Mouse (Mus musculus) brown adipose tissue, adult 24 weeks (tissue): ENCODE measurements around the gene Rnf123. TPM values are rescaled to one million over a fixed set of nuclear protein-coding genes. Genes with fewer than 3 reads are reported as not detected.

Source experiments
- H3K27ac ChIP-seq: fragments of 200-500 bp; replicated peaks from 2 replicates; pipeline ENCODE4 v1.5.1; 2012; ENCODE audit warnings: low read depth, mild to moderate bottlenecking, low read length
- H3K4me1 ChIP-seq: fragments of 200-500 bp; 2 replicates; pipeline ENCODE4 v1.6.1; 2012; ENCODE audit warnings: low read length, mixed read lengths; ENCODE audit not compliant: control insufficient read depth, insufficient read depth, insufficient read length
- H3K4me3 ChIP-seq: fragments of 200-500 bp; 2 replicates; pipeline ENCODE4 v1.5.1; 2012; ENCODE audit warnings: low read depth, mild to moderate bottlenecking, low read length, moderate library complexity; ENCODE audit not compliant: insufficient read depth
- polyA plus RNA-seq: library from polyadenylated mRNA; stranded (reverse); fragments of >200 nt; gene quantifications from 2 replicates; pipeline ENCODE4 v1.2.4, GENCODE M21; 2012; ENCODE audit not compliant: missing spikeins, insufficient read depth, insufficient read length

Rnf123 gene
- polyA plus RNA-seq, 1 experiment: 40.0 TPM

- Histone ChIP-seq H3K4me3 (no peak overlapping the region), H3K27ac (no peak overlapping the region), H3K4me1 (no peaks in the 10 kb centered on the region; the same call in 1 of the 2 replicates)
Observed at GRCm38 (mm10) chr9:108090611-108091120, 7.5 kb upstream of the Rnf123 start.

DNA sequence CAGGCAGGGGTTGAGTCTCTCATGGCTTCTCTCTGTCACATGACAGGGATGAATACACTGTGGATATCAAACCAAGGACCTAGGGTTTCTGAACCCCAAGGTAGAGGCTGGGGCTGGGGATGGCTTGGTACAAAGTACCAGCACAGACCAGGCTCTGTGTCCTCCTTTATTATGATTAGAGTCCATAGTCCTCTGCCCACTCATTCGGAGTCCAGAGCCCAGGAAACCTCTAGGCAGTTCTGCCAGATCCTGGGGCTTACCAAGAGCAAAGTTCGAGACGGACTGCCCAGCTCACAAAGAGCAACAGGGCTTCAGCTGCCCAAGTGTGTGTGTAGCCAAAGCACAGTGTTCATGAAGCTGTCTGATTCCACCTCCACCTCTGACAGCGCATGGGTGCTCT, 2.1 kb upstream of the Rnf123 start:
- no peak overlapping the region for H3K4me3 ChIP-seq
- H3K4me1 ChIP-seq: no peaks in the 10 kb centered on the region
- H3K27ac ChIP-seq: no peak overlapping the region

DNA sequence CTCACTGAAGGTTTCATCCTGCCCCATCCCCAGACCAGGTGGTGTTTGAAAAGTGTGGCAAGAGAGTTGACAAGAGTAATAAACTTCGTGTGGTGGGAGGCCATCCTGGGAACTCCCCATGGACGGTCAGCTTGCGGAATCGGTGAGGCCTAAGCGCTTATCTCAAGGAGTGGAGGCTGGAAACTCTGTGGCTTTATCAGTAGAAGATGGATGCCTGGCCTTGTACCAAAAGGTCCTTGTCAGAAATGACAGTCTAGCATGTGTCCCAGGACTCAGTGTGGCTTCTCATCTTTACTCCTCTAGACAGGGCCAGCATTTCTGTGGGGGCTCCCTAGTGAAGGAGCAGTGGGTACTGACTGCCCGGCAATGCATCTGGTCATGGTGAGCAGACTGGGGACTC, 415 bp upstream of the Rnf123 start:
- H3K27ac ChIP-seq: no peak overlapping the region
- H3K4me1 ChIP-seq: no peaks in the 10 kb centered on the region

GRCm38 (mm10) chr9:108082549-108082948, 597 bp downstream of the Rnf123 start:
- no peak overlapping the region for H3K27ac ChIP-seq
- peaks cover 5% of the 10 kb centered on the region; the same call in 1 of the 2 replicates for H3K4me1 ChIP-seq
- H3K4me3 ChIP-seq: no peak overlapping the region

More for the DNA sequence above, 415 bp upstream of the Rnf123 start:
- H3K4me3 ChIP-seq: no peak overlapping the region

GRCm38 (mm10) chr9:108080168-108080567, 3.0 kb downstream of the Rnf123 start, which contains the start of gene Mst1:
TSS of gene Mst1 (plus strand) at chr9:108080436.
- Histone ChIP-seq H3K27ac (no peak within 1 kb of the TSS), H3K4me3 (peak within 1 kb of the TSS; percentile 93), H3K4me1 (peaks cover 5% of the 10 kb centered on the region; the same call in 1 of the 2 replicates)

- Histone ChIP-seq H3K4me1 (peaks cover 3% of the 10 kb centered on the region; the same call in 1 of the 2 replicates), H3K4me3 (no peak overlapping the region), H3K27ac (no peak overlapping the region)
Observed at GRCm38 (mm10) chr9:108073141-108073930, 9.8 kb downstream of the Rnf123 start.

DNA sequence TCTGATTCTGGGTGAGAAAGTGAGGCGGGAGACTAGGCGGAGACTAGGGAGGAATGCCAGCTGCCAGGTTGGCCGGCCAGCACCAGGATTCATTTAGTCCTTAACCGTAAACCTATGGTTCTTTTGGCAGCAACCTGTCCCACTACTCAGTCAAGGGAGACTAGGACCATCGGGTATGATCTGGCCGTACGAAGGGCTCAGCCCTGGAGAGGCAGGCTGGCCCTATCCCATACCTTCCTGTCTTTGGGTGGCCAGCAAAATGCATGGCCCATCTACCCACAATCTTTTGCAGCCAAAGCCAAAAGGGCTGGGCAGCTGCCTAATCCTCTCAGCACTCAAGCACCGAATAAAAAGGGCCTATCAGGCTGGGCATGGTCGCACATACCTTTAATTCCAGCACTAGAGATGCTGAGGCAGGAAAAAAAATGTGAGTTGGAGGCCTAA, 10.6 kb downstream of the Rnf123 start:
- H3K27ac ChIP-seq: no peak overlapping the region
- H3K4me3 ChIP-seq: no peak overlapping the region
- no peaks in the 10 kb centered on the region for H3K4me1 ChIP-seq

DNA sequence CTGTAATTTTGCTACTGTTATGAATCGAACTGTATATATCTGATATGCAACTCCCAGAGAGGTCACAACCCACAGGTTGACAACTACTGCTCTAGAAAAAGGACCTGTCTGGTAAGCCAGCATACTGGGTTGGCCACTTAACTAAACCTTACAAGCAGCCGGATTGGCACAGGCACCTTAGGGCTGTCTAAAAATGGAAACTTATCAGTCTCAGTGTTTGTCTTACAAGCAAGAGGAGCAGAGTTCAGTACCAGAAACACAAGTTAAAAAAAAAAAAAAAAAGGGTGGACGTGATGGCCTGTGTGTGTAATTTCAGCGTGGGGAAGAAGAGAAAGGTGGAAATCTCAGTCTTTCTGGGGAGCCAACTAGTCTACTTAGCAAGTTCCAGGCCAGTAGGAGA, 11.3 kb downstream of the Rnf123 start:
- H3K4me1 ChIP-seq: no peaks in the 10 kb centered on the region
- H3K4me3 ChIP-seq: no peak overlapping the region
- H3K27ac ChIP-seq: no peak overlapping the region

DNA sequence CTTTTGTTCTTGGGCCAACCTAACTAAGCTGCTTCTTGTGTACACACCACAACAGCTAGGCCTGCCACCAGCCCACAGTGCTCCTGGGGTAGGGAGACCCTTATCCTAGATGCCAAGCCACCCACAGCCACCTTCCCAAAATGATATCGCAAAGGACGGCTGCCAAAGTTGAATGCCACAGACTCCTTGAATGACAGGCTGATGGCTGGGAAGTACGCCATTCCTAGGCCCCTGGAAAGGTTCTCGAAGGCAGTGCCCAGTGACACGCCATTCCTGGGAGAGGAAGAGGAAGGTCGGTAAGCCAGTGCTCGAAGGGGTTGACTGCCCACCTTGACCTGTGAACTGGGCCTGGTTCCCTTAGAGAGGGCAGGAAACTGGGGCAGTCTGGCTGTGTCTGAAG, 13.6 kb downstream of the Rnf123 start:
- Histone ChIP-seq H3K4me3 (no peak overlapping the region), H3K4me1 (no peaks in the 10 kb centered on the region), H3K27ac (no peak overlapping the region)

- no peak overlapping the region for H3K4me3 ChIP-seq
- H3K4me1 ChIP-seq: no peaks in the 10 kb centered on the region
- H3K27ac ChIP-seq: no peak overlapping the region
Observed at GRCm38 (mm10) chr9:108069007-108069406, 14.1 kb downstream of the Rnf123 start.

DNA sequence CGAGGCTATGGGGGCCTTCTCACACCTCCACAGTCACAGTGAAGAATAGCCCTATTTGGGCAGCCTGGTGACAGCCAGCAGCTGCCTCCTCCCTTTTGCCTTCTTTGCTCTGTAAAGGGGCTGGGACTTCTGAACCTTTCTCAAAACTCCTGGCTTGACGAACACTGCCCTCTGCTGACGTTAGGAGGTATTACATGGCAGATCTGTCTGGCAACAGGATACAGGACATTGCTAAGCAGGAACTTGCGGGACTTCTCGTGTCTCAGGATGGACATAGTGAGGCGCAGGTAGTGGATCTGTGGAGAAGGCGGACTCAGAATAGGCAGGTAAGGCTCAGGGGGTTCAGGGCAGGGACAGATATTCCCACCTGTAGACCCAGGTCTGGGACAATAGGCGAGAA, 15.2 kb downstream of the Rnf123 start:
- Histone ChIP-seq H3K27ac (no peak overlapping the region), H3K4me3 (no peak overlapping the region)

DNA sequence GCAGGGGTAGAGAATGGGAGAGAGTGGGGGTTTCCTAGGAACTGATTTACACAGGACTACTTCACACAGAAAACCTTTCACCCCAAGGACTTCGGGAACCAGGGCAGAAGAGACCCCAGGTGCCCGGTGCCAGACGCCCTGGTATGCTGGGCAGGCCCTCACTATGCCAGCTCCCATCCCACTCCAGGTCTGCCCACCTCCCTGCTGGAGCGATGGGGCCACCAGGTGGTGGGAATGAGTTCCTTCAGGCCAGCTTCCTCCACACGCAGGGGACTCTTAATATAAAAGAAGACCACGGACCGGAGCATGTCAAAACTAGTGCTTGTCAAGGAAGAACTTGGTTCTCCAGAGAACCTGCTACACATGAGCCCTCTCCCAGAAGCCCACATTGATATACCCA, 15.9 kb downstream of the Rnf123 start:
- H3K4me3 ChIP-seq: no peak overlapping the region
- no peaks in the 10 kb centered on the region for H3K4me1 ChIP-seq
- no peak overlapping the region for H3K27ac ChIP-seq

More for the DNA sequence above, 15.2 kb downstream of the Rnf123 start:
- no peaks in the 10 kb centered on the region for H3K4me1 ChIP-seq

DNA sequence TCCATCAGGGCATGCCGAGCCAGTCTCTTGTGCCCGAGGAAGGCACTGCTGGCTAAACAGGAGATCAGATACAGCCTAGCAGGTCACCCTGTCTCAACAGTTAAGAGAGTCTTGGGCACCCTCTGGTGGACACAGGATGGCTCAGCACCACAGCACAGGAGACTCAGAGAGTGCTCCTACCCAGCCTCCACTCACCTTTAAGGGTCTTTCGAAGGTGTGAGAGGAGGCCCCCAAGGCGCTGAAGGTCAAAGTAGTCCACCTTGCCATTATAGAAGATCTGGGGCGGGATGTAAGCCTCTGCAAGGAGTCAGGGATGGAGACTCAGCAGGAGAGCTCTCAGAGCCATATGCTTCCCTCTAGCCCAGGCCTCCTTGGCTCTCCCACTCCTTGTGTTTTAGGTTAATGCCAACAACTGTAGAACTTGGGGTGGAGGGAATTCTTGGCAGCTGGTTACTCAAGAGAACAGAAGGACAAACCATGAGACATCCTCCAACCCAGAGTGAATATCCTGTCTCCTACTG, 17.6 kb downstream of the Rnf123 start:
- H3K4me3 ChIP-seq: no peak overlapping the region
- no peaks in the 10 kb centered on the region for H3K4me1 ChIP-seq
- no peak overlapping the region for H3K27ac ChIP-seq

- H3K27ac ChIP-seq: no peak overlapping the region
Observed at GRCm38 (mm10) chr9:108063361-108063760, 19.8 kb downstream of the Rnf123 start.

GRCm38 (mm10) chr9:108062142-108062541, 21.0 kb downstream of the Rnf123 start:
- H3K4me1 ChIP-seq: 0 out of 2 replicates have a peak, but pooled peaks cover 4% of the 10 kb centered on the region
- no peak overlapping the region for H3K27ac ChIP-seq
- H3K4me3 ChIP-seq: no peak overlapping the region

More at GRCm38 (mm10) chr9:108063361-108063760, 19.8 kb downstream of the Rnf123 start:
- Histone ChIP-seq H3K4me3 (no peak overlapping the region), H3K4me1 (no peaks in the 10 kb centered on the region)
